Mouse (Mus musculus) liver, postnatal 0 days (tissue): Measurements from ENCODE around the gene 1700018F24Rik. TPM values are rescaled to one million over a fixed set of nuclear protein-coding genes. Genes with fewer than 3 reads are reported as not detected.

ENCODE experiments used
- ATAC-seq: fragments of 200-750 bp; cut with Nextera tagmentation; 2 replicates; pipeline ENCODE4 v1.8.0; 2017; ENCODE audit warnings: mild to moderate bottlenecking, moderate library complexity
- DNase-seq: peaks from one replicate; pipeline ENCODE4 v3.0.0-alpha.2; 2016
- H3K27ac ChIP-seq: fragments of 300-500 bp; sonication (generic); 2 replicates; pipeline ENCODE4 v1.5.1; 2014; ENCODE audit warnings: antibody characterized with exemption, moderate library complexity, mild to moderate bottlenecking, low read depth
- H3K27me3 ChIP-seq: fragments of 300-500 bp; sonication (generic); 2 replicates; pipeline ENCODE4 v1.6.1; 2014; ENCODE audit warnings: low read length, control low read depth, mixed read lengths; ENCODE audit not compliant: insufficient read depth
- H3K36me3 ChIP-seq: fragments of 300-500 bp; sonication (generic); replicated peaks from 2 replicates; pipeline ENCODE4 v1.6.1; 2014; ENCODE audit warnings: mild to moderate bottlenecking, control low read depth, low read length, moderate library complexity, mixed read lengths; ENCODE audit not compliant: insufficient read depth
- H3K4me1 ChIP-seq: fragments of 300-500 bp; sonication (generic); 2 replicates; pipeline ENCODE4 v1.6.1; 2014; ENCODE audit warnings: antibody characterized with exemption, mild to moderate bottlenecking, control low read depth; ENCODE audit not compliant: insufficient read depth
- H3K4me2 ChIP-seq: fragments of 300-500 bp; sonication (generic); 2 replicates; pipeline ENCODE4 v1.6.1; 2014; ENCODE audit warnings: low read depth, mild to moderate bottlenecking, low read length, moderate library complexity, mixed read lengths
- H3K4me3 ChIP-seq: fragments of 300-500 bp; sonication (generic); 2 replicates; pipeline ENCODE4 v1.5.1; 2014; ENCODE audit warnings: low read depth, low read length
- H3K9ac ChIP-seq: fragments of 300-500 bp; sonication (generic); replicated peaks from 2 replicates; pipeline ENCODE4 v1.6.1; 2014; ENCODE audit warnings: mild to moderate bottlenecking, moderate library complexity
- H3K9me3 ChIP-seq: fragments of 300-500 bp; sonication (generic); 2 replicates; pipeline ENCODE4 v1.6.1; 2016; ENCODE audit warnings: mild to moderate bottlenecking, control low read depth, low read length, mixed read lengths
- CTCF ChIP-seq: sonication (generic); IDR thresholded peaks from 2 replicates; pipeline ENCODE4 v1.5.1; 2016; ENCODE audit warnings: antibody characterized with exemption, low read depth
- EP300 ChIP-seq: IDR thresholded peaks from 2 replicates; pipeline ENCODE4 v1.6.1; 2016; ENCODE audit warnings: antibody characterized with exemption, low read depth, mild to moderate bottlenecking
- WGBS: fragments of 180-500 bp; shearing (Covaris S2); extraction: QIAGEN DNeasy Blood & Tissue Kit; methylation state at CpG from one replicate; pipeline ENCODE4 v1.1.7; 2014; ENCODE audit not compliant: insufficient replicate concordance; 5-methylcytosine and 5-hydroxymethylcytosine counted together
- polyA plus RNA-seq: library from polyadenylated mRNA; unstranded; fragments of >200 nt; fragmentation: Nextera tagmentation; extraction: Ambion mirVana; gene quantifications from 2 replicates; pipeline ENCODE4 v1.2.1, GENCODE M21; 2015

The 1700018F24Rik gene
- polyA plus RNA-seq, 1 experiment from 2014 or later, result not detected

GRCm38 (mm10) chr5:145089878-145090277 lies 47.1 kb downstream of the 1700018F24Rik start:
- Histone ChIP-seq H3K9me3 (no peaks in the 10 kb centered on the region), H3K36me3 (peaks cover 39% of the 10 kb centered on the region), H3K4me2 (no peak overlapping the region), H3K27ac (no peak overlapping the region), H3K4me1 (peaks cover 9% of the 10 kb centered on the region), H3K27me3 (no peaks in the 10 kb centered on the region), H3K4me3 (no peak overlapping the region), H3K9ac (no peak overlapping the region)
- TF ChIP-seq CTCF, result no peak
- no peak for TF ChIP-seq EP300
- WGBS, result 53% methylated on average over 3 of the region's 3 CpGs
- ATAC-seq (no peak), DNase-seq (no peak)

Other genes starting within 250 kb of the 1700018F24Rik start
- gene Smurf1, start 77.1 kb upstream of the 1700018F24Rik start, polyA plus RNA-seq, result 2.1 and 2.2 TPM in 2 replicates
- not detected in 2 replicates for gene Gm4871, start 10.2 kb upstream of the 1700018F24Rik start, polyA plus RNA-seq
- gene Arpc1a, start 40.8 kb downstream of the 1700018F24Rik start, polyA plus RNA-seq, result 49.1 and 51.1 TPM in 2 replicates
- gene Kpna7, start 41.0 kb downstream of the 1700018F24Rik start, polyA plus RNA-seq, result not detected in 2 replicates
- 157 and 181 TPM in 2 replicates for gene Arpc1b, start 71.2 kb downstream of the 1700018F24Rik start, polyA plus RNA-seq
- gene Pdap1, start 97.2 kb downstream of the 1700018F24Rik start, polyA plus RNA-seq, result 32.5 and 34.0 TPM in 2 replicates
- gene Bud31, start 97.4 kb downstream of the 1700018F24Rik start, polyA plus RNA-seq, result 94.8 and 97.2 TPM in 2 replicates
- gene Ptcd1, start 124.1 kb downstream of the 1700018F24Rik start, polyA plus RNA-seq, result 4.4 and 5.5 TPM in 2 replicates
- 18.1 and 19.3 TPM in 2 replicates for gene Cpsf4, start 124.2 kb downstream of the 1700018F24Rik start, polyA plus RNA-seq
- gene Atp5j2, start 149.1 kb downstream of the 1700018F24Rik start, polyA plus RNA-seq, result 411 and 425 TPM in 2 replicates
- gene Zkscan14, start 158.9 kb downstream of the 1700018F24Rik start, polyA plus RNA-seq, result 5.0 and 5.5 TPM in 2 replicates
- 2.8 and 3.8 TPM in 2 replicates for gene Zkscan5, start 161.6 kb downstream of the 1700018F24Rik start, polyA plus RNA-seq
- 25.4 and 27.4 TPM in 2 replicates for gene Zfp655, start 188.7 kb downstream of the 1700018F24Rik start, polyA plus RNA-seq
- 0.22 and 0.25 TPM in 2 replicates for gene Zscan25, start 237.5 kb downstream of the 1700018F24Rik start, polyA plus RNA-seq